Comparison of ENCODE assay signal across 31 mouse cellular contexts in genomic region chr10:117615239-117615638, GRCm38 (mm10).
"Had no signal": no experiment of that assay in that cellular context is flagged by ENCODE, and none has a peak within 500 bp of the region (broad histone marks: within the 10 kb centered on the region; RNA-seq: fewer than 3 reads in every experiment).

No protein-coding gene starts in this region.

- DNase-seq: left cerebral cortex, postnatal 4 days; liver; liver, embryonic 13.5 days; liver, postnatal 0 days; lung, adult 18-20 months; lung, adult 2 months; lung, embryonic 14.5 days; lung, postnatal 10 days; lung, postnatal 14 days; lung, postnatal 36 days; lung, postnatal 4 days; midbrain, embryonic 14.5 days had no signal

- H3K27me3 ChIP-seq: limb, embryonic 12.5 days; limb, embryonic 13.5 days; limb, embryonic 15.5 days; liver, embryonic 12.5 days; liver, embryonic 13.5 days; liver, embryonic 15.5 days; lung, embryonic 15.5 days; midbrain, embryonic 12.5 days; midbrain, embryonic 13.5 days; midbrain, embryonic 15.5 days had no signal

- H3K4me2 ChIP-seq: limb, embryonic 12.5 days; limb, embryonic 13.5 days; limb, embryonic 15.5 days; liver, embryonic 11.5 days; liver, embryonic 12.5 days; liver, embryonic 13.5 days; liver, embryonic 15.5 days; lung, embryonic 14.5 days; lung, embryonic 15.5 days; midbrain, embryonic 11.5 days; midbrain, embryonic 12.5 days; midbrain, embryonic 13.5 days; midbrain, embryonic 15.5 days had no signal

- H3K4me1 ChIP-seq: limb, embryonic 10.5 days; limb, embryonic 12.5 days; limb, embryonic 13.5 days; limb, embryonic 15.5 days; liver, embryonic 12.5 days; liver, embryonic 13.5 days; liver, embryonic 15.5 days; lung, embryonic 15.5 days; megakaryocyte, embryonic 14.5 days; midbrain, embryonic 10.5 days; midbrain, embryonic 12.5 days; midbrain, embryonic 13.5 days; midbrain, embryonic 15.5 days had no signal

- ATAC-seq: liver, embryonic 12.5 days; liver, postnatal 0 days; lung, postnatal 0 days; midbrain, embryonic 13.5 days; midbrain, embryonic 15.5 days; midbrain, embryonic 16.5 days had no signal

- H3K9me3 ChIP-seq: limb, embryonic 10.5 days; limb, embryonic 12.5 days; limb, embryonic 13.5 days; limb, embryonic 15.5 days; liver, embryonic 12.5 days; liver, embryonic 13.5 days; liver, embryonic 15.5 days; lung, embryonic 15.5 days; midbrain, embryonic 10.5 days; midbrain, embryonic 12.5 days; midbrain, embryonic 13.5 days; midbrain, embryonic 15.5 days had no signal

- H3K27ac ChIP-seq: limb, embryonic 10.5 days; limb, embryonic 12.5 days; limb, embryonic 13.5 days; limb, embryonic 15.5 days; liver, embryonic 12.5 days; liver, embryonic 13.5 days; liver, embryonic 14.5 days; liver, embryonic 15.5 days; lung, embryonic 15.5 days; macrophage; midbrain, embryonic 10.5 days; midbrain, embryonic 12.5 days; midbrain, embryonic 13.5 days; midbrain, embryonic 15.5 days had no signal

- H3K9ac ChIP-seq: limb, embryonic 12.5 days; limb, embryonic 13.5 days; limb, embryonic 15.5 days; liver, embryonic 12.5 days; liver, embryonic 13.5 days; liver, embryonic 14.5 days; liver, embryonic 15.5 days; liver, postnatal 0 days; lung, embryonic 14.5 days; lung, embryonic 15.5 days; midbrain, embryonic 12.5 days; midbrain, embryonic 13.5 days; midbrain, embryonic 15.5 days had no signal

- H3K36me3 ChIP-seq: limb, embryonic 10.5 days; limb, embryonic 12.5 days; limb, embryonic 13.5 days; limb, embryonic 15.5 days; liver, embryonic 12.5 days; liver, embryonic 13.5 days; liver, embryonic 15.5 days; lung, embryonic 15.5 days; midbrain, embryonic 10.5 days; midbrain, embryonic 12.5 days; midbrain, embryonic 13.5 days; midbrain, embryonic 15.5 days had no signal

- H3K4me3 ChIP-seq: limb, embryonic 10.5 days; limb, embryonic 12.5 days; limb, embryonic 13.5 days; limb, embryonic 15.5 days; liver, embryonic 12.5 days; liver, embryonic 13.5 days; liver, embryonic 15.5 days; lung, embryonic 15.5 days; megakaryocyte, embryonic 14.5 days; midbrain, embryonic 10.5 days; midbrain, embryonic 12.5 days; midbrain, embryonic 13.5 days; midbrain, embryonic 15.5 days; myocyte had no signal
